Mouse (Mus musculus) splenic B cell, adult 2 months (primary cell): ENCODE measurements at regions not wholly inside any gene's neighbourhood (a gene's known extent, or its start where the extent isn't known, plus 50 kb on each side); places are given as distances from the start of the nearest gene placed in this dataset.

Source experiments
- DNase-seq: peaks from one replicate; pipeline ENCODE4 v3.0.0-alpha.2; 2011; ENCODE audit warnings: low read depth, low spot score
- H3K27me3 ChIP-seq: 2 replicates; pipeline ENCODE4 v1.6.1; 2012; ENCODE audit warnings: mild to moderate bottlenecking, low read length, moderate library complexity, mixed read lengths; ENCODE audit not compliant: control insufficient read depth, poor library complexity, insufficient read depth, severe bottlenecking
- H3K36me3 ChIP-seq: 2 replicates; pipeline ENCODE4 v1.6.1; 2012; ENCODE audit warnings: mild to moderate bottlenecking, low read length, moderate library complexity, mixed read lengths; ENCODE audit not compliant: control insufficient read depth, poor library complexity, insufficient read depth, severe bottlenecking

- DNase-seq, result no peak
- Histone ChIP-seq H3K27me3 (no peaks in the 10 kb centered on the region), H3K36me3 (no peaks in the 10 kb centered on the region)
Observed at GRCm38 (mm10) chr16:12890094-12890493, 219.4 kb upstream of the Ercc4 start.

DNA sequence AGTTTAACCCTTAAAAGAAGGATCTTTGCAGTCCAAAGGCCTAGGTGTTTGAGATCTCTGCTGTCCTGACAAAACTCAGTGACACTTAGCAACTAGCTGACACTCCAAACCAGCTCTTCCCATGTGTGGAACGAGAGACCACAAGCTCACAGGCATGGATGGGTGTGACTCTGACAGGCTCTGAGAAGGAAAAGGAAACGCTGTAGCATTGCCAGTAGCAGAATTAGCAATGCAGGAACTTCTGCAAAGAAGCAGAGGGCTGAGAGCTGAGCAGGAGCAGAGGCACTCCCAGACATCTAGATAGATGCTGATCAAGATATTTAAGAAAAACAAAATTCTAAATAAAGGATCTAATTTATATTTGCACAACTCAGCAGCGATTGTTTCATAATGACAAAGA, 218.9 kb upstream of the Ercc4 start:
- DNase-seq, result no peak
- H3K36me3 ChIP-seq, result no peaks in the 10 kb centered on the region
- H3K27me3 ChIP-seq, result no peaks in the 10 kb centered on the region

DNA sequence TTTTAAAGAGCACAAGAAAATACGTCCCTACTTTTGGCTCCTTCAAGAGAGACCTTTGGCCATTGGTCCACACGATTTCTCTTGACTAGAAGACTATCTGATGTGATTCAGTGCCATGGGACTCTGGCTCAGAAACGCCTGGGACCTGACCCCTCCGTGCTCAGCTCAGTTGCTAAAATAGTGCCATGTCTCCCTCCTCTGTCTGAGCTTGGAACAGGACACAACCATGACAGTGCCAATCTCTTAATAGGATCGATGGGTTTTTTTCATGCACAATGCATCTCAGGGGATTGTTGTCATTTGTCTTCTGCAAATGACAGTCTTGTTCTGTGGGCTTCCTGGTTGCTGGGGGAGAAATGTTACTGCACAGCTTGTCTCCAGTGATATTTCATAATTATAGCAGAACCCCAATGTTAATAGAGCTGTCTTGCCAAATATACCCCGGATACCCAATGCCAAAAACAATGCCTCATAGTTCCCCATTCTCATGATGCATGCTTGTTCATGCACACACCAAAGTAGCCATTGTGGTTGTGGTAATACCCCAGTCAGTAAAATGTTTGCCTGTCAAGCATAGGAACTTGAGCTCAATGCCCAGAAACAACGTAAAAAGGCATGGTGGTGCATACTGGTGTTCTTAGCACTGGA, 216.7 kb upstream of the Ercc4 start:
- no peak for DNase-seq
- H3K36me3 ChIP-seq, result no peaks in the 10 kb centered on the region
- H3K27me3 ChIP-seq, result no peaks in the 10 kb centered on the region

- no peak for DNase-seq
- Histone ChIP-seq H3K27me3 (no peaks in the 10 kb centered on the region), H3K36me3 (no peaks in the 10 kb centered on the region)
Observed at GRCm38 (mm10) chr16:12897267-12897666, 212.2 kb upstream of the Ercc4 start.

DNA sequence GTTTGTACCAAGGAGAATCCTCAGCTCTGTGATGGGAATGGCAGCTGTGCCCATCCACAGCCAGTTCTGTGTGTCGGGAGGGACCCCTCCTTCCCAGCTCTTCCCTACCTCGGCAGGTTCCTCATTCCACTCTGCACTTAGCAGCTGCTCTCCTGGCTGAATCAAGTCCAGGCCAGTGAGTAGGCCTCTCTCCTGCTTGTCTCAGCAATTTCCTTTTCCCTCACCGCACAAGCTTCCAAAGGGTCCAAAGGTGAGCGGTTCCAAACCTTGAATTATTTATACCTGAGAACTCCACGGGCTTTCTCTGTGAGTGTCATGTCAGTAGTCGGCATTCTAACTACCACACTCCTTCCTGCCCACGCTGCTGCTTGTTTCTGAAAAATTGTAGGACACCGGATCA, 208.8 kb upstream of the Ercc4 start:
- Histone ChIP-seq H3K36me3 (no peaks in the 10 kb centered on the region), H3K27me3 (no peaks in the 10 kb centered on the region)
- no peak for DNase-seq

DNA sequence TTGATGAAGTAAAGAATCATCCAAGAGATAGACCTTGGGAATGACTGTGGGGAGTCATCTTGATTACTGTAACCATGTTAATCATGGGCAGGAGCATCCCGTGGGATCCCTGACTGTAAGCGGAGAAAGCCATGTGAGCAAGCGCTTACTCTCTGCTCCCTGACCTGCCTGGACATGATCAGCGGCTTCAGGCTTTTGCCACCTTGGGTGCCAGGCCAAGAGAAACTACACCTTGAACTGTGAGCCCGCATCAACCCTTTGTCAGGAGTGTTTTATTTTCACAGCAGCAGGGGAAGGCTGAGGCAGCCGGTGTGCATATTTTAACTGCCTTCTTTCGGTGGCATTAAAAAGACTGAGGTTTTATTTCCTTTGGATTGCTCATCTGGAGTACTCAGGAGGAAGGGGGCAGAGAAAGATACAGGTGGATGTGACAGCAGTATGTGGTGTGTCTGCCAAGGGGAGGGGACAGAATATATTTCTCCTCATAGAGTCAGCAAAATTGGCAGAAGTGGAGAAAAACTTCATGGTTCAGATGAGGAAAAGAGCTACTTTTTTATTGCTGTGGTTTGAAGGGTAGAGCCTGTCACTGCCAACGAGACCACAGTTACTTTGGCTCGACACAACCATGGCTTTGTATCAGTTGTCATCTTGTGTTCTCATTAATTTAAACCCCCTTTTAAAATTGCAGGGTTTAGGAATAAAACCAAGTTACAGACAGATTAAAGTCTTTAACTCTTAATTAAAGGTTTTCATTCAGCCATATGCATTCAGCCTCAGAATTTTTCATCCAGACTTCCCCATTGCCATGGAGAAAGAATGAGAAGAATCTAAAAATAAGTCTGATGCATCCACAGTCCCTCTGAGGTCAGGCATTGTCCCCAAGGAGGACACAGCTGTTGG, 208.1 kb upstream of the Ercc4 start:
- DNase-seq, result no peak
- Histone ChIP-seq H3K27me3 (no peaks in the 10 kb centered on the region), H3K36me3 (no peaks in the 10 kb centered on the region)

DNA sequence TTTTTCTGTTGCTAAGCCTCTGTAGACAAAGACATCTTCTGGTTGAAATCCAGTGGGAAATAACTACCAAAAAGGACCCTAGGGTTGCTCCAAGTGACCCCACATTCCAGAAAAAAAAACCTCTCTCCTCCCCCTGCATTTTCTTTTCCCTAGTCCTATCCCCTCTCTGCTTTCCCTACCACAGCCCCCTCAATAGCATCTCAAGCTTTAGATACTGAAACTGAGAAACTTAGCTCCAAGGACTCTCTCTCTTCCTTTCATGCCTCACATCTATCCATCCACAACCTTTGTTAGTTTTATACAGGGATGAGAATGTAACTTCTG, 207.5 kb upstream of the Ercc4 start:
- Histone ChIP-seq H3K36me3 (no peaks in the 10 kb centered on the region), H3K27me3 (no peaks in the 10 kb centered on the region)
- DNase-seq, result no peak

- Histone ChIP-seq H3K36me3 (no peaks in the 10 kb centered on the region), H3K27me3 (no peaks in the 10 kb centered on the region)
- DNase-seq, result no peak
Observed at GRCm38 (mm10) chr16:12903161-12903560, 206.3 kb upstream of the Ercc4 start.

DNA sequence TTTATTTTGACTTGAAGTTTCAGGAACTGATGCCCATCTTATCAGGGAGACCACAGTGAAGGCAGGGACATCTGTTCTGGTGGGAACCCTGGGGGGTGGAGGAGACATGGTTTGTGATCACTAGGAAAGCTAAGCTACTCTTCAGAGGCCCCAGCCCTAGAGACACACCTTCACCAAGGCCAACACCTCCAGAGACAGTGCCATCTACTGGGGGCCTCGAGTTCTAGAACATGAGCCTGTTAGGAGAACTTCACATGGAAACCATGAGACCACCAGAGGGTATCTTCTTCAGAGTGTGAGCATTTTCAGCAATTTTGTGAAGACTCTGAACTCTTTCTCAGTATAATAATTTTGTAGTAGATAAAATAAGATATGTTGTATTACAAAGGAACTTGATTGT, 204.5 kb upstream of the Ercc4 start:
- Histone ChIP-seq H3K36me3 (no peaks in the 10 kb centered on the region), H3K27me3 (no peaks in the 10 kb centered on the region)
- DNase-seq, result no peak

GRCm38 (mm10) chr16:12924668-12925067, 184.8 kb upstream of the Ercc4 start:
- Histone ChIP-seq H3K36me3 (no peaks in the 10 kb centered on the region), H3K27me3 (no peaks in the 10 kb centered on the region)
- DNase-seq, result no peak

- Histone ChIP-seq H3K27me3 (no peaks in the 10 kb centered on the region), H3K36me3 (no peaks in the 10 kb centered on the region)
- DNase-seq, result no peak
Observed at GRCm38 (mm10) chr16:12925931-12926330, 183.6 kb upstream of the Ercc4 start.

DNA sequence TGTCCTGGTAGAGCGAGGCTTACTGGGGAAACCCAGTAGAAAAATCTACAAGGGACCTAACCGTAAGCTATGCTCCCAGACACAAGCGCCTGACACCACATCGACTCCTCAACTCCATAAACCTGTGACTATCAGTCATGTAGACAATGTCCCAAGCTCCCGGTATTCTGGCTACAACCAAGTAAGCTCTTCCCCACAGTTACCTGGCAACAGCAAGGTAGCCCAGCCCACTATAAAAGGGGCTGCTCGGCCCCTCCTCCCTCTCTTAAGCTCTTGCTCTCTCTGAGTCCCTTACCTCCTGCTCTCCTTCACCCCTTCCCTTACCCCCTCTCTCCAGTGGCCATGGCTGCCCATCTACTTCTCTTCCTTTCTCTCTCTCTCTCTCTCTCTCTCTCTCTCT, 178.4 kb upstream of the Ercc4 start:
- no peak for DNase-seq
- no peaks in the 10 kb centered on the region for H3K36me3 ChIP-seq
- no peaks in the 10 kb centered on the region for H3K27me3 ChIP-seq

GRCm38 (mm10) chr16:12932959-12933358, 176.5 kb upstream of the Ercc4 start:
- DNase-seq, result no peak
- Histone ChIP-seq H3K27me3 (no peaks in the 10 kb centered on the region), H3K36me3 (no peaks in the 10 kb centered on the region)

DNA sequence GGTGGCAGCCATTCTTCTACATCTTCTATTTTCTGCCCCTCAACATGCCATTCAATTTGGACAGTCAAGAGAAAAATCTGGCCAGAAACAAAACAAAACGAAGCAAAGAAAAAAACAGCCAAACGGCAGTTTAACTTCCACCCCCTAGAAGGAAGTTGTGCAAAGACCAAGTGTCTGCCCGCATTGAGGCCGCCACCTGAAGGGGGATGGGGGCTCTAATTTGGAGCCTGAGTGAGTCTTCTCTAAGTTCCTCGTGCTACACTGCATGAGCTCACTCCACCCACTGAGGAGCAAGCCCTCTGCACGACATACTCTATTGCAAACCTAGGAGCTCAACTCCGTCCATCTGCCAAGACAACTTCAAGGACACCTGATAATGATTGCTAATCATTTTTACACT, 174.9 kb upstream of the Ercc4 start:
- Histone ChIP-seq H3K36me3 (no peaks in the 10 kb centered on the region), H3K27me3 (no peaks in the 10 kb centered on the region)
- DNase-seq, result no peak

GRCm38 (mm10) chr16:12935266-12935665, 174.2 kb upstream of the Ercc4 start:
- no peaks in the 10 kb centered on the region for H3K27me3 ChIP-seq
- no peaks in the 10 kb centered on the region for H3K36me3 ChIP-seq
- DNase-seq, result no peak
